Mouse (Mus musculus) large intestine, adult 2 months (tissue): ENCODE data around the gene Ggps1. TPM values are rescaled to one million over a fixed set of nuclear protein-coding genes. Genes with fewer than 3 reads are reported as not detected.

Experiments used
- polyA plus RNA-seq: library from polyadenylated mRNA; depleted of rRNA; stranded (reverse); fragments of >200 nt; gene quantifications from 2 replicates; pipeline ENCODE4 v1.2.3, GENCODE M21; 2012; rRNA removed

Gene Ggps1
- polyA plus RNA-seq, 1 experiment = 7.6 TPM

Other genes with a start within 250 kb of the Ggps1 start
- gene B3galnt2, start 109.0 kb downstream of the Ggps1 start, polyA plus RNA-seq = 14.7 and 28.6 TPM in 2 replicates
- gene Tbce, start 23.9 kb downstream of the Ggps1 start, polyA plus RNA-seq = 15.9 and 17.8 TPM in 2 replicates
- 2.6 and 4.3 TPM in 2 replicates for gene Arid4b, start 256 bp downstream of the Ggps1 start, polyA plus RNA-seq